Mouse (Mus musculus): Measurements from ENCODE around the gene Stbd1. TPM values are rescaled to one million over a fixed set of nuclear protein-coding genes. Genes with fewer than 3 reads are reported as not detected.

Stbd1 gene
- polyA plus RNA-seq, 1 experiment from 2014 or later = 8.9 TPM

DNA sequence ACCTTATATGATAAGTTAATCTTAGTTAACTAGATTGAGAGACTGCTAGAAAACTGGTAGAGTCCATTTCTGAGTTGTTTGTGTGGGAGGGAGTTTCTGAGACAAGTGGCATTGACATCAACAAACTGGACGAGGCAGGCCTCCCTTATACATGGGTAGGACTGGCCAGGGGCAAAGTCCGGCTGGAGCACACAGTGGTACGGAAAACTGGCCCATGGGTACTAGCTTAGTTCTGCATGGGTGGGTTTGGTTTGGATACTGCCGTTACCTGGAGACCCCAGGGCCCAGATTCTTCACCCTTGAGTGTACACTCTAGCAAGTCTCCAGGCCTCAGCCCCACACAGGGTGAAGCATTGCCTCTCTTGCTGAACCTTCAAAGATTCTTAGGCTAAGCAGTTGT, 9.9 kb downstream of the Stbd1 start:
- no peaks in the 10 kb centered on the region for H3K9me3 ChIP-seq (replicated peaks; ENCODE audit: control insufficient read depth, low read length)
- no peak overlapping the region for H3K4me3 ChIP-seq (ENCODE audit: low read depth, low read length)
- DNase-seq (ENCODE audit: low spot score) = no peak
- no peaks in the 10 kb centered on the region for H3K36me3 ChIP-seq (replicated peaks; ENCODE audit: control insufficient read depth, insufficient read depth, low read depth, low read length)
- no peak overlapping the region for H3K4me2 ChIP-seq (ENCODE audit: low read depth, low read length)
- no peaks in the 10 kb centered on the region for H3K4me1 ChIP-seq (ENCODE audit: control insufficient read depth, insufficient read depth, low read length)
- ATAC-seq (replicated peaks; ENCODE audit: insufficient number of reproducible peaks, low FRiP score, low TSS enrichment, low read depth) = no peak
- H3K27me3 ChIP-seq (ENCODE audit: control insufficient read depth, insufficient read depth, low read length) = no peaks in the 10 kb centered on the region
- WGBS = 86% methylated on average over 4 of the region's 4 CpGs
- H3K27ac ChIP-seq (replicated peaks; ENCODE audit: low read depth, low read length) = no peak overlapping the region
- no peak overlapping the region for H3K9ac ChIP-seq (replicated peaks; ENCODE audit: low read length)

DNA sequence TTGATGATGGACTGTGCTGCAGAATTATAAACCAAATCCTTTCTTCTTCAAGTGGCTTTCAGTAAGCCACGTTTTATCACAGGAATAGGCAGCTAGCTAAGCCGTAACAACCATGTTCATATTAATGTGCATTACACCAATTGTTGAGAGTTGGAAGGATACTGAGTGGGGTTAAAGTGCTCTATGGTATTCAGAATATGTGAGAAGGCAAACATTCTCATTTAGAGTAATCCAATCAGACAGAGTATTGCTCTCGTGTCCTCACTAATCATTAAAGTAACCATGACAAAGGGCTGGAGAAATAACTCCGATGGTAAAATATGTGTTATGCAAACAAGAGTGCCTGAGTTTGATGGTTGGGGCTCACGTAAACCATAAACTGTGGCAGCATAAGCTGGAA, 19.0 kb downstream of the Stbd1 start:
- Histone ChIP-seq H3K27ac (replicated peaks; ENCODE audit: low read depth, low read length) (no peak overlapping the region), H3K27me3 (ENCODE audit: control insufficient read depth, insufficient read depth, low read length) (no peaks in the 10 kb centered on the region), H3K36me3 (replicated peaks; ENCODE audit: control insufficient read depth, insufficient read depth, low read depth, low read length) (no peaks in the 10 kb centered on the region), H3K9me3 (replicated peaks; ENCODE audit: control insufficient read depth, low read length) (no peaks in the 10 kb centered on the region), H3K9ac (replicated peaks; ENCODE audit: low read length) (no peak overlapping the region), H3K4me2 (ENCODE audit: low read depth, low read length) (no peak overlapping the region), H3K4me3 (ENCODE audit: low read depth, low read length) (no peak overlapping the region), H3K4me1 (ENCODE audit: control insufficient read depth, insufficient read depth, low read length) (no peaks in the 10 kb centered on the region)
- WGBS = 74% methylated on average over 5 of the region's 5 CpGs
- ATAC-seq (replicated peaks; ENCODE audit: insufficient number of reproducible peaks, low FRiP score, low TSS enrichment, low read depth) (no peak), DNase-seq (ENCODE audit: low spot score) (no peak)

DNA sequence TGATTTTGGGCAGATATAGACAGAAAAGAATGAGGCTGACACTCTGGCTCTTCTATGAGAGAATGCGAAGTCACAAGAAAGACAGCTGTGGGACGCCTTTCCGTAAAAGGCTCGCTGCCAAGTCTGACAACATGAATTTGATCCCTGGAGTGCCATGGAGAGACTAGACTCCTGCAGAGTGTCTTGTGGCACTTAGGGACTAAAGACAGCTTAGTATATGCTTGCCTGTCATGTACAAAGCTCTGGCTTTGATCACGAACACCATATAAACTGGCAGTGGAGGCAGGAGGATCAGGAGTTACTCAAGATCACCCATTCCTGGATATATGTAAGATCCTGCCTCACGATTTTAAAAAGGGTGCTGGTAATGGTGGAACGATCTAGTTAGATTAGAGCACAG, 25.1 kb downstream of the Stbd1 start:
- no peaks in the 10 kb centered on the region for H3K36me3 ChIP-seq (replicated peaks; ENCODE audit: control insufficient read depth, insufficient read depth, low read depth, low read length)
- no peak overlapping the region for H3K4me3 ChIP-seq (ENCODE audit: low read depth, low read length)
- H3K9me3 ChIP-seq (replicated peaks; ENCODE audit: control insufficient read depth, low read length) = no peaks in the 10 kb centered on the region
- no peaks in the 10 kb centered on the region for H3K4me1 ChIP-seq (ENCODE audit: control insufficient read depth, insufficient read depth, low read length)
- no peak for ATAC-seq (replicated peaks; ENCODE audit: insufficient number of reproducible peaks, low FRiP score, low TSS enrichment, low read depth)
- no peaks in the 10 kb centered on the region for H3K27me3 ChIP-seq (ENCODE audit: control insufficient read depth, insufficient read depth, low read length)
- DNase-seq (ENCODE audit: low spot score) = no peak
- WGBS = 84% methylated on average over 7 of the region's 7 CpGs
- H3K4me2 ChIP-seq (ENCODE audit: low read depth, low read length) = no peak overlapping the region
- H3K27ac ChIP-seq (replicated peaks; ENCODE audit: low read depth, low read length) = no peak overlapping the region
- no peak overlapping the region for H3K9ac ChIP-seq (replicated peaks; ENCODE audit: low read length)

DNA sequence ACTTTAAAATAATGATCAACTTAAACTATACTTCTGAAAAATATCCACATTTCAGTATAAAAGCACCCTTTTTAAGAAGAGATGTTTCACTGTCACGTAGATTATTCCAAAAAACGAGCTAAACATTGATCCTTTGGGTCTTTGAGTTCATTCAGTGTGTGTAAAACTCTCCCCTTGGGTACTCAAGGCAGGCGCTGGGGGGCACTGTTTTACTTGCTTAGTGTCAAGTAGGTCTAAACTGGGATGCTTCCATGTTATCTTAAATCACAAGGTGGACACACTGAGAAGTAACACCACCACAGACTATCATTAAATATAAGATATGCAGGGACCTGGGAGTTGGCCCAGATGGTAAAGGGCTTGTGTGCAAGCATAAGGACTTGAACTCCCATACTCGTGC, 30.7 kb downstream of the Stbd1 start:
- H3K9ac ChIP-seq (replicated peaks; ENCODE audit: low read length) = no peak overlapping the region
- H3K27ac ChIP-seq (replicated peaks; ENCODE audit: low read depth, low read length) = no peak overlapping the region
- no peaks in the 10 kb centered on the region for H3K27me3 ChIP-seq (ENCODE audit: control insufficient read depth, insufficient read depth, low read length)
- ATAC-seq (replicated peaks; ENCODE audit: insufficient number of reproducible peaks, low FRiP score, low TSS enrichment, low read depth) = no peak
- no peaks in the 10 kb centered on the region for H3K36me3 ChIP-seq (replicated peaks; ENCODE audit: control insufficient read depth, insufficient read depth, low read depth, low read length)
- no peaks in the 10 kb centered on the region for H3K9me3 ChIP-seq (replicated peaks; ENCODE audit: control insufficient read depth, low read length)
- WGBS = 68% methylated on average over 4 of the region's 4 CpGs
- H3K4me2 ChIP-seq (ENCODE audit: low read depth, low read length) = no peak overlapping the region
- no peaks in the 10 kb centered on the region for H3K4me1 ChIP-seq (ENCODE audit: control insufficient read depth, insufficient read depth, low read length)
- peak; percentile 11 for DNase-seq (ENCODE audit: low spot score)
- no peak overlapping the region for H3K4me3 ChIP-seq (ENCODE audit: low read depth, low read length)

DNA sequence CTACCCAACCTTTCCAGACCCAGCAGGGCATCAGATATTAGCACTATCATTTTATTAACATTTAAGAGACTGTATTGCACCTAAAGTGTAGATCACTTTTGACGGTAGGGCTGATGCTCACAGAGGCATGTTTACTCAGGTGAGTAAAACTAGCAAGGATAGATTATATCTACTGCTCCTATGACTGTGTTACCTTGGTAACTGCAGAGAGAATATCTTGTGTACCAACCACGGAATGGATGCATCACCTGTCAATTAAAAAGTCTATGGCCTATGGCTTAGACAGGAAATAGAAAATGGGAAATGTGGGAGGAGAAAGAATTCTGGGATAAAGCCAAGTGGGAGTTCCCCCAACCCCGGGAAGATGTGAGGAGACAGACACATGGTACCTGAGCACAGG, 32.1 kb downstream of the Stbd1 start:
- H3K27me3 ChIP-seq (ENCODE audit: control insufficient read depth, insufficient read depth, low read length) = no peaks in the 10 kb centered on the region
- DNase-seq (ENCODE audit: low spot score) (no peak), ATAC-seq (replicated peaks; ENCODE audit: insufficient number of reproducible peaks, low FRiP score, low TSS enrichment, low read depth) (no peak)
- H3K4me1 ChIP-seq (ENCODE audit: control insufficient read depth, insufficient read depth, low read length) = no peaks in the 10 kb centered on the region
- no peak overlapping the region for H3K4me2 ChIP-seq (ENCODE audit: low read depth, low read length)
- no peak overlapping the region for H3K9ac ChIP-seq (replicated peaks; ENCODE audit: low read length)
- no peak overlapping the region for H3K27ac ChIP-seq (replicated peaks; ENCODE audit: low read depth, low read length)
- no peaks in the 10 kb centered on the region for H3K9me3 ChIP-seq (replicated peaks; ENCODE audit: control insufficient read depth, low read length)
- H3K4me3 ChIP-seq (ENCODE audit: low read depth, low read length) = no peak overlapping the region
- WGBS = 72% methylated on average over 3 of the region's 3 CpGs
- H3K36me3 ChIP-seq (replicated peaks; ENCODE audit: control insufficient read depth, insufficient read depth, low read depth, low read length) = no peaks in the 10 kb centered on the region

DNA sequence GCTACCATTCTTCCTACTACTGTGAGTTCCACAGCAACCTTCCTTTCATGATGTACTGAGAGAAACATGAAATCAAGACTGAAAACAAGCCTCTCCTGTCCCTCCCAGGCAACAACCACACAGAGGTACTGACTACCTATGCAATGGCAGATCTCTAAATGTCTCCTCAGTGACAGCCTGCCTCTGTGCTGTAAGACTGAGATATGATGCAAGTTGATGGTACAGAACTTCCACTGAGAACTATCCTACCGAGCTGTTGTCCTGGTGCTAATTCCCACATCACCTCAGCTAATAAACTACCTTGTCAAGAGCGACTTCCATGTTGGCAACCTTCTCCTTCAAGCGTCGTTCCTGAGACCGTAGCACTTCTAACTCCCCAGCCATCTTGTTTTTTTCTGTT, 33.0 kb downstream of the Stbd1 start:
- 83% methylated on average over 5 of the region's 5 CpGs for WGBS
- no peaks in the 10 kb centered on the region for H3K4me1 ChIP-seq (ENCODE audit: control insufficient read depth, insufficient read depth, low read length)
- H3K36me3 ChIP-seq (replicated peaks; ENCODE audit: control insufficient read depth, insufficient read depth, low read depth, low read length) = no peaks in the 10 kb centered on the region
- no peak overlapping the region for H3K4me2 ChIP-seq (ENCODE audit: low read depth, low read length)
- H3K9me3 ChIP-seq (replicated peaks; ENCODE audit: control insufficient read depth, low read length) = no peaks in the 10 kb centered on the region
- H3K9ac ChIP-seq (replicated peaks; ENCODE audit: low read length) = no peak overlapping the region
- DNase-seq (ENCODE audit: low spot score) = no peak
- H3K4me3 ChIP-seq (ENCODE audit: low read depth, low read length) = no peak overlapping the region
- no peak for ATAC-seq (replicated peaks; ENCODE audit: insufficient number of reproducible peaks, low FRiP score, low TSS enrichment, low read depth)
- H3K27me3 ChIP-seq (ENCODE audit: control insufficient read depth, insufficient read depth, low read length) = no peaks in the 10 kb centered on the region
- no peak overlapping the region for H3K27ac ChIP-seq (replicated peaks; ENCODE audit: low read depth, low read length)

DNA sequence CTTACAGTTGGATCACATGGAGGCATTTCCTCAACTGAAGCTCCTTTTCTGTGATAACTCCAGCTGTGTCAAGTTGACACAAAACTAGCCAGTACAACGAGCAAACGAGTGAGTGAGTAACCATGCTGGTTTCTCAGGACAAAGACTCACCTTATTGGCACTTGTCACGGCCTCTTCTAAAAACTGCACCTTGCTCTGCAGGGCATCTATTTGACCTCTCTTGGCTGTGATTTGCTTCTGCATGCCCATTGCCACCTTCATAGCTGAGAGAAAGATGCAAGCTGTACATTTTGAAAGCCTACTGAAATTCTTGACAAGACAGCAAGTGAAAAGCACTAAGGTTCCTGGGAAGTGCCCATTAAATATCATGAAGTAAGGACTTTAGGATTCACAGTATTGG, 38.0 kb downstream of the Stbd1 start:
- Histone ChIP-seq H3K4me1 (ENCODE audit: control insufficient read depth, insufficient read depth, low read length) (no peaks in the 10 kb centered on the region), H3K27me3 (ENCODE audit: control insufficient read depth, insufficient read depth, low read length) (no peaks in the 10 kb centered on the region), H3K4me2 (ENCODE audit: low read depth, low read length) (no peak overlapping the region), H3K27ac (replicated peaks; ENCODE audit: low read depth, low read length) (no peak overlapping the region), H3K9ac (replicated peaks; ENCODE audit: low read length) (no peak overlapping the region), H3K9me3 (replicated peaks; ENCODE audit: control insufficient read depth, low read length) (no peaks in the 10 kb centered on the region), H3K4me3 (ENCODE audit: low read depth, low read length) (no peak overlapping the region), H3K36me3 (replicated peaks; ENCODE audit: control insufficient read depth, insufficient read depth, low read depth, low read length) (no peaks in the 10 kb centered on the region)
- 90% methylated on average over 3 of the region's 3 CpGs for WGBS
- no peak for ATAC-seq (replicated peaks; ENCODE audit: insufficient number of reproducible peaks, low FRiP score, low TSS enrichment, low read depth)
- no peak for DNase-seq (ENCODE audit: low spot score)
